Mouse (Mus musculus): ENCODE data around the gene Eno3. TPM values are rescaled to one million over a fixed set of nuclear protein-coding genes. Genes with fewer than 3 reads are reported as not detected.
A peak's percentile ranks its signal among the peaks of the same experiment; 100 is the strongest.

The Eno3 gene
- polyA plus RNA-seq, 1 experiment from 2014 or later = 7.4 TPM

GRCm38 (mm10) chr11:70645461-70646258, 11.3 kb upstream of the Eno3 start:
- Histone ChIP-seq H3K4me1 (peaks cover 37% of the 10 kb centered on the region), H3K4me2 (peak overlapping the region; percentile 88), H3K27ac (no peak overlapping the region), H3K27me3 (no peaks in the 10 kb centered on the region), H3K36me3 (ENCODE audit: poor library complexity, severe bottlenecking) (peaks cover 54% of the 10 kb centered on the region), H3K4me3 (peak overlapping the region; percentile 75), H3K9me3 (replicated peaks) (no peaks in the 10 kb centered on the region), H3K9ac (peak overlapping the region; percentile 90)
- no peak for ATAC-seq
- 95% methylated on average over 12 of the region's 12 CpGs for WGBS

DNA sequence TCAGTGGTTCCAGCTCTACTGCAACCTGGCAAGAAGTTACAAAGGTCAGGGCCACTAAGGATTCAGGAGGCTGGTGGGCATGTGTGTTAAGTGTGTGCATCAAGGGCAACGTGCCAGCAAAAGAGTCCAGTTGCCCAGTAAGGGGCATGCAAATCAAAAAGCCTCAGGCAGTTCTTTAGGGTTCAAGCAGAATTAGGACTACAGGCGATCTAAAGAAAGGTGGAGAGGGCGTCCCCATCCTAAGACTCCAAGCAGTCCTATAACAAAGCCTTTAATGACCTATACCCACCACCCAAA, 10.8 kb upstream of the Eno3 start:
- Histone ChIP-seq H3K9ac (peak overlapping the region; percentile 90), H3K9me3 (replicated peaks) (no peaks in the 10 kb centered on the region), H3K4me1 (peaks cover 37% of the 10 kb centered on the region), H3K4me2 (peak overlapping the region; percentile 88), H3K27ac (peak overlapping the region; percentile 92), H3K36me3 (ENCODE audit: poor library complexity, severe bottlenecking) (peaks cover 59% of the 10 kb centered on the region), H3K27me3 (no peaks in the 10 kb centered on the region), H3K4me3 (peak overlapping the region; percentile 75)
- WGBS = 10% methylated on average over 3 of the region's 3 CpGs
- no peak; the same call in 1 of the 2 replicates for ATAC-seq

DNA sequence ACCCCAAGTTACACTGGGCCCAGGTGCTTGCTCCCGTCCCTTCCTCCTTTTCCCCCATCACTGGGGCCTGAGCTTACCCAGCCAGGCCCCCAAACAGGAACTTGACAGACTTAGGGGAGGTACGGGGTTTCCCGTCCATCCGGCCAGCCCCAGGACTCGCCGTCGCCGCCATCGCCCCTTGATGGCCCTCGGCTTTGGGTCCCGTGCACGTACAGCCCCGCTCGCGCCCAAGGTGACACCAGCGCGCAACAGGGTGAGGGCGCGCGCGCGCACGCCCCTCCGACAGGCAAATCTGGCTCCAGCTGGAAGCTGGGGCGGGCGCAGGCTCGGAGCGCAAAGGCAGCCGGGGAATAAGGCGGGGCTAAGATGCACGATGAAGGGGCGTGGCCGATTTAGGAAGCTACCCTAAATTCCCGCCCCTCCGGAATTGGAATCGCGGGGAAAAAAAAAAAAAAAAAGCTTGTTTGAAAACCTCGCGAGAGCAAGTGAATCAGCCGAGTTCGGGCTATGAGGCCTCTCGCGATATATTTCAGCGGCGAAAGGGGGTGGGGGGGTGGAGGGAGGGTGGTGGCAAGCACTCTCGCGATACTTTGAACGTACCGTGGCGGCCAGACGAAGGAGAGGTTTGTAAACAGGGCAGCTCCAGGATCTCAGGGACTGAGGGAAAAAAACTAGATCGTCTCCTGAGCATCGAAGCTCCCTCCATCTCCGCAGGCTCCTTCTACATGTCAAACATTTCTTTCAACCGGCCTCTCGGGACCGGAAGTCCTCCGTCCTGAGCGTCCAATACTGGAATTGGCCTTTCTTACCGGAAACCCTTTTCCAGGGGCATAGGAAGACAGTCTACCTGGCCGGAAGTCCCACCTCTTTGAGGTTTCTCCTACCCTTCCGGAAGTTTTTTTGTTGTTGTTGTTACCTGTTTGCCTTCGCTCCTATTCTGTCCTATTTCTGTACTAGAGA, 10.0 kb upstream of the Eno3 start, which contains the start of the genes Rnf167 and Slc25a11:
Gene Rnf167, plus strand, starts transcription at position 545 of the 960 bp plus-strand sequence.
Gene Slc25a11, minus strand, starts transcription at position 789 of the 960 bp plus-strand sequence.
- peak within 1 kb of the TSS; percentile 90 for H3K9ac ChIP-seq
- H3K27me3 ChIP-seq = no peaks in the 10 kb centered on the region
- peak; percentile 90 for ATAC-seq
- H3K27ac ChIP-seq = peak within 1 kb of the TSS; percentile 92
- no peaks in the 10 kb centered on the region for H3K9me3 ChIP-seq (replicated peaks)
- peak within 1 kb of the TSS; percentile 75 for H3K4me3 ChIP-seq
- H3K4me2 ChIP-seq = peak within 1 kb of the TSS; percentile 100
- H3K4me1 ChIP-seq = peaks cover 42% of the 10 kb centered on the region
- H3K36me3 ChIP-seq (ENCODE audit: poor library complexity, severe bottlenecking) = peaks cover 67% of the 10 kb centered on the region
- WGBS = under 1% methylated on average over 61 of the region's 63 CpGs

GRCm38 (mm10) chr11:70647716-70648420, 9.1 kb upstream of the Eno3 start:
- Histone ChIP-seq H3K36me3 (ENCODE audit: poor library complexity, severe bottlenecking) (peaks cover 71% of the 10 kb centered on the region), H3K4me3 (peak overlapping the region; percentile 75), H3K9ac (peak overlapping the region; percentile 83), H3K4me2 (peak overlapping the region; percentile 100), H3K27me3 (no peaks in the 10 kb centered on the region), H3K4me1 (peaks cover 51% of the 10 kb centered on the region), H3K27ac (peak overlapping the region; percentile 92), H3K9me3 (replicated peaks) (no peaks in the 10 kb centered on the region)
- WGBS = 4% methylated on average over 28 of the region's 28 CpGs
- peak; percentile 9; the same call in 1 of the 2 replicates for ATAC-seq

- H3K9me3 ChIP-seq (replicated peaks) = no peaks in the 10 kb centered on the region
- H3K4me3 ChIP-seq = peak overlapping the region; percentile 75
- no peaks in the 10 kb centered on the region for H3K27me3 ChIP-seq
- peak overlapping the region; percentile 83 for H3K9ac ChIP-seq
- 87% methylated on average over 4 of the region's 4 CpGs for whole genome bisulfite sequencing
- no peak overlapping the region for H3K27ac ChIP-seq
- peaks cover 64% of the 10 kb centered on the region for H3K36me3 ChIP-seq (ENCODE audit: poor library complexity, severe bottlenecking)
- ATAC-seq = no peak
- peaks cover 57% of the 10 kb centered on the region for H3K4me1 ChIP-seq
- H3K4me2 ChIP-seq = peak overlapping the region; percentile 100
Observed at GRCm38 (mm10) chr11:70648512-70648911, 8.5 kb upstream of the Eno3 start.

DNA sequence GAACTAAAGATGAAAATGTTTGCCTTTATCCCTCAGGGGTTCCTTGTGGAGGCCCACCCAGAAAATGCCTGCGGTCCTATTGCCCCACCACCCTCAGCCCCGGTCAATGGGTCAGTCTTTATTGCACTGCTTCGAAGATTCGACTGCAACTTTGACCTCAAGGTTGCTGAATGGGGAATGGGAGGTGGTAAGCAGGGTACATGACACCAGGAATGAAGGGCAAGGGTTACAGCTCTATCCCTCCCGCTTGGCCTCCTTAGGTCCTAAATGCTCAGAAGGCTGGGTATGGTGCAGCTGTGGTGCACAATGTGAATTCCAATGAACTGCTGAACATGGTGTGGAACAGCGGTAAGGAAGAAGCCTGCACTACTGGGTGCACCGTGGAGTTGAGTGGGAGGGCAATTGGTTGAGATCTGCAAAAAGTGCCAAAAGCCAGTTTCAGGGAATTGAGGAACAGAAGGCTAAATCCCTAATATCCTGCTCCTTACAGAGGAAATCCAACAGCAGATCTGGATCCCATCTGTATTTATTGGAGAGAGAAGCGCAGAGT, 7.7 kb upstream of the Eno3 start:
- ATAC-seq = no peak
- H3K4me2 ChIP-seq = peak overlapping the region; percentile 100

DNA sequence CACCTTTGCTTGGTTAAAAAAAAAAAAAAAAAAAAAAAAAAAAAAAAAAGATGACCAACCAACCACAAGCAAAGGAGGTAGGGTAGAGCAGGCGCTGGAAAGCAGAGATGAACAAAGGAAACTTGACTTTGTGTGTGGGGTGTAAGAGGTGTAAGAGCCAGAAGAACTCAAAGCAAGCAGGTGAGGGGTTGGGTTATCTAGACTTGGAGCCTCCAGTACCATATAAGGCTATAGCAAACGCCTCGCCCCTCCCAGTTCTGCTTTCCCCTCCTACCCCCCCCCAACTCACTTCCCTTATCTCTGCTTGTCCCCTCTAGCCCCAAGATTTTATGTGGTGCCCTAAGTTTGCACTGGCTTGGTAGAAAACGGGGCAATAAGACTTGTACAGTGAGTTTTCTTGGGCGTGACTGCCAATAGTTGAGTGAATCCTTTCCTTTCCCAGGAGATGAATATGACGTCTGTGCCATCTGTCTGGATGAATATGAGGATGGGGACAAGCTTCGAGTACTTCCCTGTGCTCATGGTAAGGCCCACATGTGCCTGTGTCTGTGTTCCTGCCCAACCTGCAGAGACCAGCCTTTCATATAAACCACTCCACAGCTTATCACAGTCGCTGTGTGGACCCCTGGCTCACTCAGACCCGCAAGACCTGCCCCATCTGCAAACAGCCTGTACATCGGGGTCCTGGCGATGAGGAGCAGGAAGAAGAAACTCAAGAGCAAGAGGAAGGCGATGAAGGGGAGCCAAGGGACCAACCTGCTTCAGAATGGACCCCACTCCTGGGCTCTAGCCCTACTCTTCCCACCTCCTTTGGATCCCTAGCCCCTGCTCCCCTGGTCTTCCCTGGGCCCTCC, 6.5 kb upstream of the Eno3 start:
- no peak for ATAC-seq
- Histone ChIP-seq H3K27me3 (no peaks in the 10 kb centered on the region), H3K4me3 (no peak overlapping the region), H3K4me1 (peaks cover 56% of the 10 kb centered on the region), H3K9ac (no peak overlapping the region), H3K27ac (no peak overlapping the region), H3K36me3 (ENCODE audit: poor library complexity, severe bottlenecking) (peaks cover 45% of the 10 kb centered on the region), H3K4me2 (no peak overlapping the region), H3K9me3 (replicated peaks) (no peaks in the 10 kb centered on the region)
- 89% methylated on average over 12 of the region's 12 CpGs for WGBS

More for the DNA sequence above, 7.7 kb upstream of the Eno3 start:
- Histone ChIP-seq H3K9ac (no peak overlapping the region), H3K4me1 (peaks cover 57% of the 10 kb centered on the region), H3K27me3 (no peaks in the 10 kb centered on the region), H3K4me3 (peak overlapping the region; percentile 75; the same call in 1 of the 2 replicates), H3K36me3 (ENCODE audit: poor library complexity, severe bottlenecking) (peaks cover 58% of the 10 kb centered on the region), H3K9me3 (replicated peaks) (no peaks in the 10 kb centered on the region), H3K27ac (no peak overlapping the region)
- 92% methylated on average over 8 of the region's 8 CpGs for WGBS

DNA sequence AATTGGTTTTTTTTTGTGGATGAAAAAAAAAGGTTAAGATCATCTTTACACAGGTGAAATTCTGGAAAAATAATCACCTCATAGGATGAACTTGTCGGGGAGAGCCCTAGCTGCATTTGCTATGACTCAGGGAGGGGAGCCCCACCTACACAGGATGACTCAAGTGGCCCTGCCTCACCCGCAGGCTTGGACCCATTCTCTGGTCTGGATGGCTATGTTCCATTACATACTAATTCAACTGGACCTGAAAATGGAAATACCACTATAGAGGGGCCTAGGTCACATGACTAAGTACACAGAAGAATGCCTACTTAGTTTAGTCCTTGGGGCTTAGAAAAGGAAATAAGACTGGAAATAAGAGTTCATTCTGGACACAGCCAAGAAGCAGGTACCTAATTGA, 5.6 kb upstream of the Eno3 start:
- no peak overlapping the region for H3K4me3 ChIP-seq
- peaks cover 44% of the 10 kb centered on the region for H3K36me3 ChIP-seq (ENCODE audit: poor library complexity, severe bottlenecking)
- no peaks in the 10 kb centered on the region for H3K27me3 ChIP-seq
- no peak for ATAC-seq
- H3K4me2 ChIP-seq = no peak overlapping the region
- H3K9ac ChIP-seq = no peak overlapping the region
- no peak overlapping the region for H3K27ac ChIP-seq
- WGBS = 84% methylated on average over 2 of the region's 2 CpGs
- H3K9me3 ChIP-seq (replicated peaks) = no peaks in the 10 kb centered on the region
- H3K4me1 ChIP-seq = peaks cover 56% of the 10 kb centered on the region

- ATAC-seq = no peak
- Histone ChIP-seq H3K27ac (no peak overlapping the region; the same call in 1 of the 2 replicates), H3K4me1 (peaks cover 63% of the 10 kb centered on the region), H3K36me3 (ENCODE audit: poor library complexity, severe bottlenecking) (peaks cover 44% of the 10 kb centered on the region), H3K4me3 (peak overlapping the region; percentile 100), H3K9me3 (replicated peaks) (no peaks in the 10 kb centered on the region), H3K9ac (peak overlapping the region; percentile 98), H3K27me3 (no peaks in the 10 kb centered on the region), H3K4me2 (peak overlapping the region; percentile 93)
- WGBS = 74% methylated on average over 12 of the region's 12 CpGs
Observed at GRCm38 (mm10) chr11:70652029-70652883, 4.7 kb upstream of the Eno3 start.

DNA sequence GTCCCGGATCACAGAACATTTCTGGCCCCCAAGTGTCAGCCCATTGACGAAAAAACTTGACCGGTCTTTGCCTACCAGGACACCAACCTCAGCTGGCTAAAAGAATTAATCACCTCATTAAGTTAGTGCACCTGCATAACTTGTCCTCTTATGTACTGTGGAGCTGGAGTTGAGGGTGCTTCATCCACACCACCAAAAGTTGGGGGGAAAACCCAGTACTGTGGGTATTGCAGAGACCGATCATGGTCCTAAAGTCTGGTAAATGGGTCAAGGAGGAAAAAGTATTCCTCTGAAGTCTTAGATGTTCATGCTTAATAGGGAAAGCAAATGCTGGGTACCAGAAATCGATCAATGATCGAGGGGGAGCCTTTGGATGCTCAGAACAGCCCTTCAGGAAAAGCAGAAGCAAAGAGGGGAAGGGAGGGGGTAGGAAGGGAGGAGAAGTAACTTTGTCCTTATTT, 4.1 kb upstream of the Eno3 start:
- H3K4me1 ChIP-seq = peaks cover 61% of the 10 kb centered on the region
- 70% methylated on average over 6 of the region's 6 CpGs for WGBS
- peak overlapping the region; percentile 93 for H3K4me2 ChIP-seq
- peak overlapping the region; percentile 97 for H3K27ac ChIP-seq
- no peaks in the 10 kb centered on the region for H3K27me3 ChIP-seq
- peak overlapping the region; percentile 98 for H3K9ac ChIP-seq
- H3K36me3 ChIP-seq (ENCODE audit: poor library complexity, severe bottlenecking) = peaks cover 44% of the 10 kb centered on the region
- no peaks in the 10 kb centered on the region for H3K9me3 ChIP-seq (replicated peaks)
- H3K4me3 ChIP-seq = peak overlapping the region; percentile 100
- no peak for ATAC-seq
